Mouse (Mus musculus) heart, adult 2 months (tissue): ENCODE data around the gene Lcor.

Experiments
- CTCF ChIP-seq: fragments of 200-600 bp; IDR thresholded peaks from 2 replicates; pipeline ENCODE4 v1.8.1; 2022; ENCODE audit warnings: antibody characterized with exemption, mild to moderate bottlenecking, moderate library complexity
- EP300 ChIP-seq: fragments of 200-500 bp; IDR thresholded peaks from 2 replicates; pipeline ENCODE4 v1.6.1; 2011; ENCODE audit warnings: low read depth, low read length, control low read depth; ENCODE audit not compliant: insufficient read depth
- POLR2A ChIP-seq: fragments of 200-500 bp; IDR thresholded peaks from 2 replicates; pipeline ENCODE4 v1.6.1; 2011; ENCODE audit warnings: mild to moderate bottlenecking, low read depth, low read length, control low read depth; ENCODE audit not compliant: insufficient read depth

DNA sequence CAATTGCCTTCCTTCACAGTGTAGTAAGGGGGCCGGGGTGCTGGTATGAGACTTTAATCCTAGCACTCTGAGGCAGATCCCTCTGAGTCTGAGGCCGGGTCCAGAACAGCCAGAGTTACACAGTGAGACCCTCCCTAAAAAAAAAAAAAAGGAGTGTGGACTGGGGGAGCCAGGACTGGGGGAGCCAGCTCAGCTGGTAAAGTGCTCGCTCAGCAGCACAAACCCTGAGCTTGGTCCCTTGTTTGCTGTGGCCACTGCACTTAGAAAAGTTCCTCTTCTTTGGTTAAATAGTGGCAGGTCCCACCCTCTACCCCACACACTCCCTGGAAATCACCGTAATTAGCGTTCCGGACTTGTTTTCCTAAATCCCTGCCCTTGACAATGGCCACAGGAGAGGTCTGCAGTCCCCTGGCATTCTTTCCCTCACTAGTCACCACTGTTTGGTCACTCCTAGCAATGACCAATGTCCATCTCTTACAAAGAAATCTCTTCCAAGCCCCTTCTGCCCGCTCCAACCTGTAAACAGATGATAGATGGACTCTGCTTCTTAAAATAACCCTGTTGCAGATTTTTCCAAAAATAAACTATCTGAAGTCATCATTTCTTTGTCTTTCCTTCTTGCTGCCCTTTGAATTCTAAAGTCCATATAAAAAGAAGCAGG, 32.9 kb upstream of the Lcor start:
- no peak for TF ChIP-seq CTCF
- no peak for TF ChIP-seq EP300
- no peak for TF ChIP-seq POLR2A
